Mouse (Mus musculus): Measurements from ENCODE around the gene P4ha2. TPM values are rescaled to one million over a fixed set of nuclear protein-coding genes. Genes with fewer than 3 reads are reported as not detected.
A peak's percentile ranks its signal among the peaks of the same experiment; 100 is the strongest.

The P4ha2 gene
- polyA plus RNA-seq, 1 experiment from 2014 or later: 9.7 TPM

GRCm38 (mm10) chr11:54066400-54066799 is 33.5 kb upstream of the P4ha2 start:
- Histone ChIP-seq H3K4me1 (ENCODE audit: control insufficient read depth, insufficient read depth, low read length) (no peaks in the 10 kb centered on the region; the same call in 1 of the 2 replicates), H3K9me3 (replicated peaks; ENCODE audit: control insufficient read depth, low read length, poor library complexity, severe bottlenecking) (no peaks in the 10 kb centered on the region), H3K27ac (ENCODE audit: low read length) (no peak overlapping the region), H3K4me3 (ENCODE audit: low read depth, low read length) (no peak overlapping the region), H3K4me2 (ENCODE audit: low read length) (no peak overlapping the region), H3K27me3 (ENCODE audit: control insufficient read depth, insufficient read depth, low read depth, low read length) (peaks cover 7% of the 10 kb centered on the region), H3K36me3 (ENCODE audit: control insufficient read depth, insufficient read depth, low read length) (no peaks in the 10 kb centered on the region), H3K9ac (ENCODE audit: low read depth, low read length) (no peak overlapping the region)
- 77% methylated on average over 5 of the region's 5 CpGs for WGBS
- no peak for ATAC-seq

- no peak overlapping the region for H3K9ac ChIP-seq (ENCODE audit: low read depth, low read length)
These were observed 32.4 kb upstream of the P4ha2 start for GRCm38 (mm10) chr11:54067318-54067995.

GRCm38 (mm10) chr11:54067996-54068519 is 31.8 kb upstream of the P4ha2 start:
- no peak for ATAC-seq
- 44% methylated on average over 4 of the region's 4 CpGs for WGBS

More at GRCm38 (mm10) chr11:54067318-54067995, 32.4 kb upstream of the P4ha2 start:
- H3K4me2 ChIP-seq (ENCODE audit: low read length): peak overlapping the region; percentile 66
- H3K27me3 ChIP-seq (ENCODE audit: control insufficient read depth, insufficient read depth, low read depth, low read length): peaks cover 7% of the 10 kb centered on the region
- WGBS: 29% methylated on average over 12 of the region's 12 CpGs
- H3K4me1 ChIP-seq (ENCODE audit: control insufficient read depth, insufficient read depth, low read length): no peaks in the 10 kb centered on the region; the same call in 1 of the 2 replicates
- no peak for ATAC-seq
- H3K36me3 ChIP-seq (ENCODE audit: control insufficient read depth, insufficient read depth, low read length): no peaks in the 10 kb centered on the region
- peak overlapping the region; percentile 43; the same call in 1 of the 2 replicates for H3K4me3 ChIP-seq (ENCODE audit: low read depth, low read length)
- no peak overlapping the region for H3K27ac ChIP-seq (ENCODE audit: low read length)
- no peaks in the 10 kb centered on the region for H3K9me3 ChIP-seq (replicated peaks; ENCODE audit: control insufficient read depth, low read length, poor library complexity, severe bottlenecking)

GRCm38 (mm10) chr11:54068520-54069371 is 31.1 kb upstream of the P4ha2 start, which contains the start of gene Pdlim4:
Gene Pdlim4 (minus strand): TSS chr11:54069014.
- Histone ChIP-seq H3K36me3 (ENCODE audit: control insufficient read depth, insufficient read depth, low read length) (no peaks in the 10 kb centered on the region), H3K27me3 (ENCODE audit: control insufficient read depth, insufficient read depth, low read depth, low read length) (peaks cover 7% of the 10 kb centered on the region), H3K27ac (ENCODE audit: low read length) (no peak within 1 kb of the TSS), H3K4me2 (ENCODE audit: low read length) (peak within 1 kb of the TSS; percentile 66), H3K4me3 (ENCODE audit: low read depth, low read length) (peak within 1 kb of the TSS; percentile 43), H3K9me3 (replicated peaks; ENCODE audit: control insufficient read depth, low read length, poor library complexity, severe bottlenecking) (no peaks in the 10 kb centered on the region), H3K9ac (ENCODE audit: low read depth, low read length) (peak within 1 kb of the TSS; percentile 68), H3K4me1 (ENCODE audit: control insufficient read depth, insufficient read depth, low read length) (no peaks in the 10 kb centered on the region; the same call in 1 of the 2 replicates)
- peak; percentile 59; the same call in 1 of the 2 replicates for ATAC-seq
- WGBS: 2% methylated on average over 54 of the region's 61 CpGs

More at GRCm38 (mm10) chr11:54067996-54068519, 31.8 kb upstream of the P4ha2 start:
- Histone ChIP-seq H3K4me3 (ENCODE audit: low read depth, low read length) (peak overlapping the region; percentile 43), H3K4me1 (ENCODE audit: control insufficient read depth, insufficient read depth, low read length) (no peaks in the 10 kb centered on the region; the same call in 1 of the 2 replicates), H3K27me3 (ENCODE audit: control insufficient read depth, insufficient read depth, low read depth, low read length) (peaks cover 7% of the 10 kb centered on the region), H3K9me3 (replicated peaks; ENCODE audit: control insufficient read depth, low read length, poor library complexity, severe bottlenecking) (no peaks in the 10 kb centered on the region), H3K9ac (ENCODE audit: low read depth, low read length) (no peak overlapping the region), H3K36me3 (ENCODE audit: control insufficient read depth, insufficient read depth, low read length) (no peaks in the 10 kb centered on the region), H3K27ac (ENCODE audit: low read length) (no peak overlapping the region), H3K4me2 (ENCODE audit: low read length) (peak overlapping the region; percentile 66)

- Histone ChIP-seq H3K27me3 (ENCODE audit: control insufficient read depth, insufficient read depth, low read depth, low read length) (peaks cover 7% of the 10 kb centered on the region), H3K27ac (ENCODE audit: low read length) (no peak overlapping the region), H3K4me1 (ENCODE audit: control insufficient read depth, insufficient read depth, low read length) (no peaks in the 10 kb centered on the region; the same call in 1 of the 2 replicates), H3K4me2 (ENCODE audit: low read length) (no peak overlapping the region), H3K9me3 (replicated peaks; ENCODE audit: control insufficient read depth, low read length, poor library complexity, severe bottlenecking) (no peaks in the 10 kb centered on the region), H3K9ac (ENCODE audit: low read depth, low read length) (no peak overlapping the region), H3K4me3 (ENCODE audit: low read depth, low read length) (no peak overlapping the region), H3K36me3 (ENCODE audit: control insufficient read depth, insufficient read depth, low read length) (no peaks in the 10 kb centered on the region)
- 93% methylated on average over 5 of the region's 5 CpGs for WGBS
- ATAC-seq: no peak
These were observed 28.0 kb upstream of the P4ha2 start for GRCm38 (mm10) chr11:54071726-54072445.

- Histone ChIP-seq H3K9me3 (replicated peaks; ENCODE audit: control insufficient read depth, low read length, poor library complexity, severe bottlenecking) (no peaks in the 10 kb centered on the region), H3K9ac (ENCODE audit: low read depth, low read length) (no peak overlapping the region), H3K4me1 (ENCODE audit: control insufficient read depth, insufficient read depth, low read length) (no peaks in the 10 kb centered on the region; the same call in 1 of the 2 replicates), H3K4me2 (ENCODE audit: low read length) (no peak overlapping the region), H3K27ac (ENCODE audit: low read length) (no peak overlapping the region), H3K27me3 (ENCODE audit: control insufficient read depth, insufficient read depth, low read depth, low read length) (peaks cover 3% of the 10 kb centered on the region), H3K4me3 (ENCODE audit: low read depth, low read length) (no peak overlapping the region), H3K36me3 (ENCODE audit: control insufficient read depth, insufficient read depth, low read length) (no peaks in the 10 kb centered on the region)
- no peak for ATAC-seq
- whole genome bisulfite sequencing: 37% methylated on average over 4 of the region's 4 CpGs
These were observed 26.6 kb upstream of the P4ha2 start for GRCm38 (mm10) chr11:54073291-54073690.

- Histone ChIP-seq H3K4me3 (ENCODE audit: low read depth, low read length) (no peak overlapping the region), H3K9me3 (replicated peaks; ENCODE audit: control insufficient read depth, low read length, poor library complexity, severe bottlenecking) (no peaks in the 10 kb centered on the region), H3K36me3 (ENCODE audit: control insufficient read depth, insufficient read depth, low read length) (no peaks in the 10 kb centered on the region), H3K4me1 (ENCODE audit: control insufficient read depth, insufficient read depth, low read length) (no peaks in the 10 kb centered on the region; the same call in 1 of the 2 replicates), H3K9ac (ENCODE audit: low read depth, low read length) (no peak overlapping the region), H3K4me2 (ENCODE audit: low read length) (no peak overlapping the region), H3K27ac (ENCODE audit: low read length) (no peak overlapping the region), H3K27me3 (ENCODE audit: control insufficient read depth, insufficient read depth, low read depth, low read length) (no peaks in the 10 kb centered on the region)
- WGBS: 70% methylated on average over 6 of the region's 6 CpGs
- no peak for ATAC-seq
These were observed 24.5 kb upstream of the P4ha2 start for GRCm38 (mm10) chr11:54075353-54075752.

- H3K36me3 ChIP-seq (ENCODE audit: control insufficient read depth, insufficient read depth, low read length): no peaks in the 10 kb centered on the region
- H3K4me2 ChIP-seq (ENCODE audit: low read length): no peak overlapping the region
- no peak for ATAC-seq
- H3K4me1 ChIP-seq (ENCODE audit: control insufficient read depth, insufficient read depth, low read length): no peaks in the 10 kb centered on the region; the same call in 1 of the 2 replicates
- H3K27me3 ChIP-seq (ENCODE audit: control insufficient read depth, insufficient read depth, low read depth, low read length): no peaks in the 10 kb centered on the region
- no peaks in the 10 kb centered on the region for H3K9me3 ChIP-seq (replicated peaks; ENCODE audit: control insufficient read depth, low read length, poor library complexity, severe bottlenecking)
- no peak overlapping the region for H3K9ac ChIP-seq (ENCODE audit: low read depth, low read length)
- no peak overlapping the region for H3K27ac ChIP-seq (ENCODE audit: low read length)
- WGBS: 89% methylated on average over 1 of the region's 1 CpGs
- H3K4me3 ChIP-seq (ENCODE audit: low read depth, low read length): no peak overlapping the region
These were observed 23.8 kb upstream of the P4ha2 start for GRCm38 (mm10) chr11:54076101-54076500.

Data from midbrain, embryonic 16.5 days (tissue).